Mouse (Mus musculus): ENCODE measurements at regions not wholly inside any gene's neighbourhood (a gene's known extent, or its start where the extent isn't known, plus 50 kb on each side); places are given as distances from the start of the nearest gene placed in this dataset.

DNA sequence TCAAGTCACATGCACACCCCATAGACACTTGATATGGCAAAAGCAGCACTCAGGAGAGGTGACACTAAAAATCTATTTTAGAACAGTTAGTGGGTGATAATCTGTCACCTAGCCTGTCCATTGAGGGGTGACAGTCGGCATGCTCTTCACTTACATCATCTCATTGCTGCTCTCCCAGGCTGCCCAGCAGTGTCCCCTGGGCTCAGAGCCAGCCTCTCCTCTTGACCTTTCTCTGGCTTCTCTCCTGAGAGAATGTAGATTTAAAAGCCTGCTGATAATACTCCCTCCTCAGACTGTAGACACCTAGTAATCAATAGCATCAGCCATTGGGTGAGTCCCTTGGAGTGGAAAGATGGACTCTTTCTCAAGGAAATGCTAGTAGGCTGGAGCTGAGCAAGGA is 70.7 kb upstream of the Sertad2 start:
- TF ChIP-seq CTCF (IDR thresholded peaks at IDR 0.05 in 2 of 3, conservative IDR thresholded peaks at IDR 0.05 in 1 of 3; ENCODE audit: control insufficient read depth in 1 of 3, insufficient read depth in 1 of 3, low read depth in 2 of 3, low read length in 3 of 3, poor library complexity in 1 of 3, severe bottlenecking in 1 of 3) = no peak
- no peak for TF ChIP-seq POLR2A (IDR thresholded peaks at IDR 0.05; ENCODE audit: control insufficient read depth in 1 of 2, insufficient read depth in 1 of 2, low read depth in 1 of 2, low read length in 2 of 2, poor library complexity in 1 of 2)
- no peak for TF ChIP-seq NELFE (IDR thresholded peaks at IDR 0.05; ENCODE audit: low read depth, low read length)
- no peak for TF ChIP-seq EP300 (IDR thresholded peaks at IDR 0.05; ENCODE audit: low read depth in 1 of 2, low read length in 2 of 2)
- no peak for TF ChIP-seq ZNF384 (IDR thresholded peaks at IDR 0.05; ENCODE audit: low read depth, low read length)
- TF ChIP-seq MAFK (IDR thresholded peaks at IDR 0.05; ENCODE audit: borderline replicate concordance, low read depth, low read length) = no peak
- no peak for TF ChIP-seq CHD2 (IDR thresholded peaks at IDR 0.05; ENCODE audit: low read length)
- TF ChIP-seq MAZ (IDR thresholded peaks at IDR 0.05; ENCODE audit: low read depth, low read length) = no peak
- TF ChIP-seq ZC3H11A (IDR thresholded peaks at IDR 0.05; ENCODE audit: low read depth, low read length) = no peak
- no peak for TF ChIP-seq RCOR1 (IDR thresholded peaks at IDR 0.05; ENCODE audit: low read depth, low read length)
- TF ChIP-seq ELF1 (IDR thresholded peaks at IDR 0.05; ENCODE audit: low read depth, low read length) = no peak
- TF ChIP-seq MAX (IDR thresholded peaks at IDR 0.05; ENCODE audit: low read length) = no peak

All from MEL (cell line).